Mouse (Mus musculus) testis, adult 2 months (tissue): ENCODE results near the gene Mllt10.

Source experiments
- CTCF ChIP-seq: fragments of 200-500 bp; IDR thresholded peaks from 2 replicates; pipeline ENCODE4 v1.5.1; 2012; ENCODE audit warnings: low read depth, mild to moderate bottlenecking, inconsistent platforms, low read length, moderate library complexity; ENCODE audit not compliant: control insufficient read depth, insufficient read depth, insufficient replicate concordance
- POLR2A ChIP-seq: fragments of 200-500 bp; IDR thresholded peaks from 2 replicates; pipeline ENCODE4 v1.6.1; 2012; ENCODE audit warnings: low read depth, mild to moderate bottlenecking, inconsistent platforms, low read length, moderate library complexity; ENCODE audit not compliant: control insufficient read depth

- TF ChIP-seq CTCF (no peak), POLR2A (no peak)
These were observed 38.8 kb downstream of the Mllt10 start for GRCm38 (mm10) chr2:18093858-18094257.
